Mouse (Mus musculus) ES-E14 (cell line): ENCODE measurements around the gene Trim47.

Experiments
- CHD2 ChIP-seq: IDR thresholded peaks from 2 replicates; pipeline ENCODE4 v1.6.1; 2014; ENCODE audit warnings: mild to moderate bottlenecking, low read depth, low read length, inconsistent platforms
- HCFC1 ChIP-seq: IDR thresholded peaks from 2 replicates; pipeline ENCODE4 v1.6.1; 2012; ENCODE audit warnings: low read length, inconsistent platforms, borderline replicate concordance; ENCODE audit not compliant: insufficient read depth
- MAFK ChIP-seq: IDR thresholded peaks from 2 replicates; pipeline ENCODE4 v1.6.1; 2014; ENCODE audit warnings: mild to moderate bottlenecking, low read depth, low read length, inconsistent platforms; ENCODE audit not compliant: insufficient read depth
- ZC3H11A ChIP-seq: IDR thresholded peaks from 2 replicates; pipeline ENCODE4 v1.6.1; 2012; ENCODE audit warnings: low read depth, mild to moderate bottlenecking, inconsistent platforms, low read length, borderline replicate concordance

DNA sequence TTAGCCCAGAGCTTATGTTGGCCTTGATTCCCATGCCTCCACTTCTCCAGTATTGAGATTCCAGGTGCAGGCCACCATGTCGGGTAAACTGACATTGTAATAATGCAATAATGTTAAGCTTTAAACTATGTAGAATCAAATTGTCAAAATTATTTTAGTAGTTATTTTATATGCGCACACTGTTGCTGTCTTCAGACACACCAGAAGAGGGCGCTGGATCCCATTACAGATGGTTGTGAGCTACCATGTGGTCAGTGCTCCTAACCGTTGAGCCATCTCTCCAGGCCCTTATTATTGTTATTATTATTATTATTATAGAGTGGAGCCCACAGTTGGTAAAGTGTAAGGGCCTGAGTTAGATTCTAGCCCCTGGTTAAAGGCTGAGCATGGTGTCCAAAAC, 15.9 kb downstream of the Trim47 start:
- TF ChIP-seq HCFC1 = no peak
- no peak for TF ChIP-seq ZC3H11A
- no peak for TF ChIP-seq CHD2
- no peak for TF ChIP-seq MAFK
